Mouse (Mus musculus): ENCODE measurements at regions not wholly inside any gene's neighbourhood (a gene's known extent, or its start where the extent isn't known, plus 50 kb on each side); places are given as distances from the start of the nearest gene placed in this dataset.

GRCm38 (mm10) chr8:8231996-8232632 lies 428.9 kb downstream of the Efnb2 start:
- Histone ChIP-seq H3K4me3 (replicated peaks) (no peak overlapping the region), H3K36me3 (replicated peaks; ENCODE audit: low read length) (no peaks in the 10 kb centered on the region), H3K27me3 (replicated peaks) (no peaks in the 10 kb centered on the region), H3K9me3 (0 out of 2 replicates have a peak, but pooled peaks cover 5% of the 10 kb centered on the region), H3K4me1 (no peaks in the 10 kb centered on the region)
- TF ChIP-seq GATA1 (IDR thresholded peaks at IDR 0.05; ENCODE audit: borderline replicate concordance, low read length) = no peak
- TF ChIP-seq FLI1 (IDR thresholded peaks at IDR 0.05; ENCODE audit: low read length) = no peak

GRCm38 (mm10) chr8:8231308-8231985 lies 429.6 kb downstream of the Efnb2 start:
- Histone ChIP-seq H3K9me3 (0 out of 2 replicates have a peak, but pooled peaks cover 5% of the 10 kb centered on the region), H3K4me1 (no peaks in the 10 kb centered on the region), H3K4me3 (replicated peaks) (no peak overlapping the region), H3K36me3 (replicated peaks; ENCODE audit: low read length) (no peaks in the 10 kb centered on the region), H3K27me3 (replicated peaks) (no peaks in the 10 kb centered on the region)
- TF ChIP-seq FLI1 (IDR thresholded peaks at IDR 0.05; ENCODE audit: low read length) (no peak), GATA1 (IDR thresholded peaks at IDR 0.05; ENCODE audit: borderline replicate concordance, low read length) (no peak)

- H3K4me1 ChIP-seq = no peaks in the 10 kb centered on the region
- H3K9me3 ChIP-seq = no peaks in the 10 kb centered on the region
- TF ChIP-seq GATA1 (IDR thresholded peaks at IDR 0.05; ENCODE audit: borderline replicate concordance, low read length) (no peak), FLI1 (IDR thresholded peaks at IDR 0.05; ENCODE audit: low read length) (no peak)
Measured at GRCm38 (mm10) chr8:8225994-8226393, 435.0 kb downstream of the Efnb2 start.

GRCm38 (mm10) chr8:8225175-8225830 lies 435.7 kb downstream of the Efnb2 start:
- TF ChIP-seq FLI1 (IDR thresholded peaks at IDR 0.05; ENCODE audit: low read length) = no peak
- Histone ChIP-seq H3K36me3 (replicated peaks; ENCODE audit: low read length) (no peaks in the 10 kb centered on the region), H3K9me3 (0 out of 2 replicates have a peak, but pooled peaks cover 2% of the 10 kb centered on the region), H3K4me1 (no peaks in the 10 kb centered on the region), H3K4me3 (replicated peaks) (no peak overlapping the region), H3K27me3 (replicated peaks) (no peaks in the 10 kb centered on the region)

More at GRCm38 (mm10) chr8:8225994-8226393, 435.0 kb downstream of the Efnb2 start:
- H3K27me3 ChIP-seq (replicated peaks) = no peaks in the 10 kb centered on the region
- H3K4me3 ChIP-seq (replicated peaks) = no peak overlapping the region
- no peaks in the 10 kb centered on the region for H3K36me3 ChIP-seq (replicated peaks; ENCODE audit: low read length)

GRCm38 (mm10) chr8:8220395-8221031 lies 440.5 kb downstream of the Efnb2 start:
- no peak for TF ChIP-seq FLI1 (IDR thresholded peaks at IDR 0.05; ENCODE audit: low read length)
- no peak for TF ChIP-seq GATA1 (IDR thresholded peaks at IDR 0.05; ENCODE audit: borderline replicate concordance, low read length)
- Histone ChIP-seq H3K4me1 (no peaks in the 10 kb centered on the region), H3K4me3 (replicated peaks) (no peak overlapping the region), H3K27me3 (replicated peaks) (no peaks in the 10 kb centered on the region), H3K9me3 (0 out of 2 replicates have a peak, but pooled peaks cover 6% of the 10 kb centered on the region), H3K36me3 (replicated peaks; ENCODE audit: low read length) (no peaks in the 10 kb centered on the region)

GRCm38 (mm10) chr8:8219701-8220394 lies 441.2 kb downstream of the Efnb2 start:
- Histone ChIP-seq H3K4me1 (no peaks in the 10 kb centered on the region), H3K27me3 (replicated peaks) (no peaks in the 10 kb centered on the region), H3K9me3 (0 out of 2 replicates have a peak, but pooled peaks cover 6% of the 10 kb centered on the region), H3K36me3 (replicated peaks; ENCODE audit: low read length) (no peaks in the 10 kb centered on the region), H3K4me3 (replicated peaks) (no peak overlapping the region)
- TF ChIP-seq FLI1 (IDR thresholded peaks at IDR 0.05; ENCODE audit: low read length) = no peak
- TF ChIP-seq GATA1 (IDR thresholded peaks at IDR 0.05; ENCODE audit: borderline replicate concordance, low read length) = no peak

GRCm38 (mm10) chr8:8193036-8193435 lies 468.0 kb downstream of the Efnb2 start:
- H3K4me3 ChIP-seq (replicated peaks) = no peak overlapping the region
- no peaks in the 10 kb centered on the region for H3K27me3 ChIP-seq (replicated peaks)
- no peaks in the 10 kb centered on the region for H3K36me3 ChIP-seq (replicated peaks; ENCODE audit: low read length)
- no peaks in the 10 kb centered on the region for H3K4me1 ChIP-seq
- TF ChIP-seq FLI1 (IDR thresholded peaks at IDR 0.05; ENCODE audit: low read length) = no peak
- TF ChIP-seq GATA1 (IDR thresholded peaks at IDR 0.05; ENCODE audit: borderline replicate concordance, low read length) = no peak
- H3K9me3 ChIP-seq = no peaks in the 10 kb centered on the region

- H3K36me3 ChIP-seq (replicated peaks; ENCODE audit: low read length) = no peaks in the 10 kb centered on the region
- no peaks in the 10 kb centered on the region for H3K27me3 ChIP-seq (replicated peaks)
- no peak overlapping the region for H3K4me3 ChIP-seq (replicated peaks)
- H3K4me1 ChIP-seq = no peaks in the 10 kb centered on the region
- TF ChIP-seq FLI1 (IDR thresholded peaks at IDR 0.05; ENCODE audit: low read length) (no peak), GATA1 (IDR thresholded peaks at IDR 0.05; ENCODE audit: borderline replicate concordance, low read length) (no peak)
- H3K9me3 ChIP-seq = no peaks in the 10 kb centered on the region
Measured at GRCm38 (mm10) chr8:8186046-8186445, 475.0 kb downstream of the Efnb2 start.

GRCm38 (mm10) chr8:8183233-8183622 lies 477.8 kb downstream of the Efnb2 start:
- TF ChIP-seq GATA1 (IDR thresholded peaks at IDR 0.05; ENCODE audit: borderline replicate concordance, low read length) (no peak), FLI1 (IDR thresholded peaks at IDR 0.05; ENCODE audit: low read length) (no peak)
- H3K9me3 ChIP-seq = no peaks in the 10 kb centered on the region

More at GRCm38 (mm10) chr8:8183233-8183622, 477.8 kb downstream of the Efnb2 start:
- Histone ChIP-seq H3K4me1 (no peaks in the 10 kb centered on the region), H3K27me3 (replicated peaks) (no peaks in the 10 kb centered on the region), H3K36me3 (replicated peaks; ENCODE audit: low read length) (no peaks in the 10 kb centered on the region), H3K4me3 (replicated peaks) (no peak overlapping the region)
